Mouse (Mus musculus): ENCODE data around the gene Ccr7. TPM values are rescaled to one million over a fixed set of nuclear protein-coding genes. Genes with fewer than 3 reads are reported as not detected.

Gene Ccr7
- polyA plus RNA-seq, 1 experiment from 2014 or later = 0.36 TPM

Other genes with a start within 250 kb of the Ccr7 start
- gene Cdc6, start 247.3 kb downstream of the Ccr7 start, polyA plus RNA-seq (2014; fragmentation: Nextera tagmentation; extraction: Ambion mirVana) = 33.6 and 34.0 TPM in 2 replicates
- 34.9 and 36.6 TPM in 2 replicates for gene Rara, start 227.3 kb downstream of the Ccr7 start, polyA plus RNA-seq (2014; fragmentation: Nextera tagmentation; extraction: Ambion mirVana)
- gene Gjd3, start 172.1 kb downstream of the Ccr7 start, polyA plus RNA-seq (2014; fragmentation: Nextera tagmentation; extraction: Ambion mirVana) = 1.3 and 1.5 TPM in 2 replicates
- gene Top2a, start 130.9 kb downstream of the Ccr7 start, polyA plus RNA-seq (2014; fragmentation: Nextera tagmentation; extraction: Ambion mirVana) = 220 and 244 TPM in 2 replicates
- gene Igfbp4, start 113.8 kb downstream of the Ccr7 start, polyA plus RNA-seq (2014; fragmentation: Nextera tagmentation; extraction: Ambion mirVana) = 284 and 289 TPM in 2 replicates
- 0.13 TPM in 1 of 2 replicates, not detected in the other for gene Tns4, start 65.8 kb downstream of the Ccr7 start, polyA plus RNA-seq (2014; fragmentation: Nextera tagmentation; extraction: Ambion mirVana)
- gene Smarce1, start 75.9 kb upstream of the Ccr7 start, polyA plus RNA-seq (2014; fragmentation: Nextera tagmentation; extraction: Ambion mirVana) = 125 and 130 TPM in 2 replicates
- 1.2 TPM in 2 replicates for gene Krt222, start 89.0 kb upstream of the Ccr7 start, polyA plus RNA-seq (2014; fragmentation: Nextera tagmentation; extraction: Ambion mirVana)
- gene Krt24, start 130.2 kb upstream of the Ccr7 start, polyA plus RNA-seq (2014; fragmentation: Nextera tagmentation; extraction: Ambion mirVana) = not detected in 2 replicates
- gene Krt25, start 167.9 kb upstream of the Ccr7 start, polyA plus RNA-seq (2014; fragmentation: Nextera tagmentation; extraction: Ambion mirVana) = not detected in 2 replicates
- not detected in 2 replicates for gene Krt26, start 182.9 kb upstream of the Ccr7 start, polyA plus RNA-seq (2014; fragmentation: Nextera tagmentation; extraction: Ambion mirVana)
- not detected in 2 replicates for gene Krt27, start 196.0 kb upstream of the Ccr7 start, polyA plus RNA-seq (2014; fragmentation: Nextera tagmentation; extraction: Ambion mirVana)
- 0.16 TPM in 1 of 2 replicates, not detected in the other for gene Krt28, start 219.8 kb upstream of the Ccr7 start, polyA plus RNA-seq (2014; fragmentation: Nextera tagmentation; extraction: Ambion mirVana)
- 12.9 and 14.9 TPM in 2 replicates for gene Krt10, start 234.3 kb upstream of the Ccr7 start, polyA plus RNA-seq (2014; fragmentation: Nextera tagmentation; extraction: Ambion mirVana)

All from heart, embryonic 11.5 days (tissue).